Mouse (Mus musculus): Measurements from ENCODE around the gene 4930455H04Rik. TPM values are rescaled to one million over a fixed set of nuclear protein-coding genes. Genes with fewer than 3 reads are reported as not detected.

4930455H04Rik gene
- polyA plus RNA-seq (2015; fragmentation: Nextera tagmentation; extraction: Ambion mirVana): not detected in 2 replicates

GRCm38 (mm10) chr3:116967967-116968366, at the start of gene 4930455H04Rik:
Gene 4930455H04Rik, plus strand, starts transcription at chr3:116968267.

GRCm38 (mm10) chr3:116968540-116968997, 502 bp downstream of the 4930455H04Rik start, which contains the start of gene Palmd:
Gene Palmd, minus strand, starts transcription at chr3:116968987.

Other genes starting within 250 kb of the 4930455H04Rik start
- gene Agl, start 160.1 kb upstream of the 4930455H04Rik start, polyA plus RNA-seq (2015; fragmentation: Nextera tagmentation; extraction: Ambion mirVana): 24.2 and 30.7 TPM in 2 replicates
- 14.6 and 19.5 TPM in 2 replicates for gene Frrs1, start 108.8 kb upstream of the 4930455H04Rik start, polyA plus RNA-seq (2015; fragmentation: Nextera tagmentation; extraction: Ambion mirVana)
- gene Palmd, start 720 bp downstream of the 4930455H04Rik start, polyA plus RNA-seq (2015; fragmentation: Nextera tagmentation; extraction: Ambion mirVana): 5.9 and 6.7 TPM in 2 replicates

All from urinary bladder, postnatal 0 days (tissue).